8 mouse cellular contexts compared by ENCODE assay signal in genomic region chr15:79071117-79072039, GRCm38 (mm10). TPM values are rescaled to one million over a fixed set of nuclear protein-coding genes. Genes with fewer than 3 reads are reported as not detected.
DNase-seq lines count a peak whose midpoint lies in the region; ATAC-seq and TF ChIP-seq lines count a peak whose summit lies in the region.

No protein-coding gene starts in this region.

- H3K27ac ChIP-seq in liver, embryonic 14.5 days, result no peak overlapping the region

- no peak for ATAC-seq in liver, embryonic 14.5 days (ENCODE audit: insufficient read depth)

- H3K9ac ChIP-seq in liver, embryonic 14.5 days (replicated peaks), result no peak overlapping the region

- no peaks in the 10 kb centered on the region for H3K9me3 ChIP-seq in liver, embryonic 14.5 days (ENCODE audit: control insufficient read depth, low read length)

- TF ChIP-seq EP300 in liver, embryonic 14.5 days (IDR thresholded peaks at IDR 0.05; ENCODE audit: low read depth), result no peak

- peak; percentile 27 to 38 for DNase-seq in frontal cortex, postnatal 36 days (ENCODE audit: low spot score in 2 of 2)
- DNase-seq in frontal cortex, postnatal 10 days (ENCODE audit: low spot score in 2 of 2), result no peak
- DNase-seq in spleen, adult 12 weeks (ENCODE audit: low spot score), result peak; percentile 28
- no peak for DNase-seq in spleen, postnatal 4 days (ENCODE audit: low spot score in 2 of 2)
- DNase-seq in cerebellum, postnatal 25 days, result peak; percentile 55 to 68
- peak in 1 of 3 experiments; percentile 19 for DNase-seq in liver, embryonic 14.5 days (ENCODE audit: low read depth in 3 of 3, low spot score in 3 of 3)
- DNase-seq in ovary, postnatal 10 days (ENCODE audit: low spot score), result no peak
- no peak for DNase-seq in layer of hippocampus, adult 11-12 months (ENCODE audit: low spot score)

- peak; percentile 88 for TF ChIP-seq CTCF in liver, embryonic 14.5 days (IDR thresholded peaks at IDR 0.05; ENCODE audit: low read depth)

- H3K27me3 ChIP-seq in liver, embryonic 14.5 days (ENCODE audit: control insufficient read depth, insufficient read depth, low read length), result no peaks in the 10 kb centered on the region

- 60% methylated on average over 5 of the region's 5 CpGs for WGBS in liver, embryonic 14.5 days (ENCODE audit: insufficient replicate concordance)

- no peak overlapping the region for H3K4me2 ChIP-seq in liver, embryonic 14.5 days (ENCODE audit: low read depth)

- H3K4me1 ChIP-seq in liver, embryonic 14.5 days (replicated peaks; ENCODE audit: control insufficient read depth in 2 of 2, insufficient read depth in 2 of 2, low read length in 1 of 2), result peaks cover 33 to 36% of the 10 kb centered on the region in 2 experiments

- H3K36me3 ChIP-seq in liver, embryonic 14.5 days (replicated peaks; ENCODE audit: control insufficient read depth, insufficient read depth, low read depth), result peaks cover under 1% of the 10 kb centered on the region; the same call in 1 of the 2 replicates

- H3K4me3 ChIP-seq in liver, embryonic 14.5 days (ENCODE audit: insufficient read depth in 1 of 2, low read depth in 2 of 2, low read length in 2 of 2), result no peak overlapping the region

RNA-seq across cellular contexts. Expression of gene Eif3l, which starts 3.6 kb away (rescaled TPM):
- 99.9 and 104 TPM in 2 replicates for polyA plus RNA-seq in liver, embryonic 14.5 days (2012; rRNA removed)
- polyA plus RNA-seq in liver, embryonic 14.5 days (2014; fragmentation: Nextera tagmentation; extraction: Ambion mirVana), result 130 and 132 TPM in 2 replicates

RNA-seq across cellular contexts. Expression of gene Ankrd54, which starts 8.7 kb away (rescaled TPM):
- polyA plus RNA-seq in liver, embryonic 14.5 days (2012; rRNA removed), result 39.9 and 43.4 TPM in 2 replicates
- polyA plus RNA-seq in liver, embryonic 14.5 days (2014; fragmentation: Nextera tagmentation; extraction: Ambion mirVana), result 37.7 and 48.3 TPM in 2 replicates

RNA-seq across cellular contexts. Expression of gene Galr3, which starts 29.7 kb away (rescaled TPM):
- polyA plus RNA-seq in liver, embryonic 14.5 days (2012; rRNA removed), result 0.30 and 0.50 TPM in 2 replicates
- not detected in 2 replicates for polyA plus RNA-seq in liver, embryonic 14.5 days (2014; fragmentation: Nextera tagmentation; extraction: Ambion mirVana)

RNA-seq across cellular contexts. Expression of gene Micall1, which starts 37.3 kb away (rescaled TPM):
- polyA plus RNA-seq in liver, embryonic 14.5 days (2012; rRNA removed), result 1.6 and 1.7 TPM in 2 replicates
- 0.69 and 0.71 TPM in 2 replicates for polyA plus RNA-seq in liver, embryonic 14.5 days (2014; fragmentation: Nextera tagmentation; extraction: Ambion mirVana)

RNA-seq across cellular contexts. Expression of gene H1f0, which starts 43.1 kb away (rescaled TPM):
- 53.1 and 65.2 TPM in 2 replicates for polyA plus RNA-seq in liver, embryonic 14.5 days (2012; rRNA removed)
- polyA plus RNA-seq in liver, embryonic 14.5 days (2014; fragmentation: Nextera tagmentation; extraction: Ambion mirVana), result 47.8 and 52.8 TPM in 2 replicates

Comparison
In these comparisons a context has a peak if more than half of its experiments do, and no peak if none do; other contexts are left out.
1. DNase-seq: peak in frontal cortex, postnatal 36 days (2 of 2), spleen, adult 12 weeks (single experiment) and cerebellum, postnatal 25 days (2 of 2); none in frontal cortex, postnatal 10 days (0 of 2), spleen, postnatal 4 days (0 of 2), ovary, postnatal 10 days (single experiment) and layer of hippocampus, adult 11-12 months (single experiment).